Mouse (Mus musculus): ENCODE measurements at regions not wholly inside any gene's neighbourhood (a gene's known extent, or its start where the extent isn't known, plus 50 kb on each side); places are given as distances from the start of the nearest gene placed in this dataset.

GRCm38 (mm10) chr15:6180261-6180660 lies 119.3 kb upstream of the Dab2 start:
- no peak for DNase-seq (ENCODE audit: low read depth, low spot score)

DNA sequence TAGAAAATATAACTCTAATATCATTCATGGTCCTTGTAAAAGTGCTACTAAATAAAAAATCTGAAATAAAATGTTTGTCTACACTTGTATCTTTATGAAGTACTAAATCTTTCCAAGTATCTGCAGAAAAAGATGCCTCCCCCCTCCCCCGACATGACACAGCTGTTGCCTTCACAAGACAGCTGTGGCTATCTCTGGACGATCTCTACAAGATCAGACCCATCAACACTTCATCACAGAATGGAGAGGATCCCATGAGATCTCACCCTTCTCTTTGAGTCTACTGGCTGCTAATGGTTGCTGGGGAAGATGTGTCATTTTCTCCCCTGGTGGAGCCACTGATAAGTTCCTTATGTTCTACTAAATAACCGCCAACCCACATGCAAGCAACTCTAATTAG lies 116.0 kb upstream of the Dab2 start:
- no peak for DNase-seq (ENCODE audit: low read depth, low spot score)

DNA sequence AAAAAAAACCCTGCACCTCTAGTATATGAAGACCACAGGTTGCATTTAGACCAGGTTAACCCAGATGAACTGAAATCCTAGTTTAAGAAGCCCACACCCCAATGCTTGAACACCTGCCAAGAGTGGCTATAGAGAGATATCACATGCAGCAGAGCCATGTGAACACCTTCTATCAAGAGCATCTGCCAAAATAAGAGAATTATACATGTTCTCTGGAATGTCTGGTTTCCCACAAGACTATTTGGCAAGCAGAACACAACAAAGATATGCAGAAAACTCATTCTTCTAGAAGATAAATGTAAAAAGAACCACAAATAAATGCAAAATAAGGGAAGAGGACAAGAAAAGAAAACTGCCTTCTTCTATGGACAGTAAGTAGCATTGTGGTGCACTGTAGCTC lies 107.7 kb upstream of the Dab2 start:
- no peak for DNase-seq (ENCODE audit: low read depth, low spot score)

DNA sequence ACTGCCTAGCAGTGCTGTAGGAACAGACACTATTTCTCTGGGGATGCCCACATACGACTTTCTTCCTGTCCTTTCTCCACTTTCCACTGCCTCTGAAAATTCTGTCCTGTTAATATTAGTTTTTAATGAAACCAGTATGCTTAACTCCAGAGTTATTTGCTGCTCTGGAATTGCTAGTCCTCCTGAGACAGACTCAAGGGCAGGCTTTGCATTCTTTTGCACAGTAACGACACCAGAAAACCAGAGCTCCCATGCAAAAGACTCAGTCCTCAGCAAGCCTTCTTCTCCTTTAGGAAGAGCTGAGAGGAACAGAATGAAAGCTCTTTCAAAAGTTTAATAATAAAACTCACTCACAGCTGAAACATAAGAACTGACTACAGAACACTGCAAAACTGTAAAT lies 92.3 kb upstream of the Dab2 start:
- DNase-seq (ENCODE audit: low read depth, low spot score): no peak

DNA sequence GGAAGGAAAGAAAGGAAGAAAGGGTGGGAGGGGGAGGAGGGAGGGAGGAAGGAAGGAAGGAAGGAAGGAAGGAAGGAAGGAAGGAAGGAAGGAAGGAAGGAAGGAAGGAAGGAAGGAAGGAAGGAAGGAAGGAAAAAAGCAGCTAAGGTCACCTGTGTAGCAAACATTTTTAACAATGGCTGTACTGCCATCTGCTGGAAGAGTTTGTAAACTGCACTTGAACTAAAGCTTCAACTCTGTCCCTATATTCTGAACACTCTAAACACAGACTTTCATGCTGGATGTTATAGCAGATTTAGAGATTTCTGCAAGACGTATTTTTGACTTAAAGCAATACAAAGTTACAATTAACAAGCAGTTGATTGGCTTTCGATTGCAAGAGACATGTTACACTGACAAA lies 90.3 kb upstream of the Dab2 start:
- DNase-seq (ENCODE audit: low read depth, low spot score): peak; percentile 59

DNA sequence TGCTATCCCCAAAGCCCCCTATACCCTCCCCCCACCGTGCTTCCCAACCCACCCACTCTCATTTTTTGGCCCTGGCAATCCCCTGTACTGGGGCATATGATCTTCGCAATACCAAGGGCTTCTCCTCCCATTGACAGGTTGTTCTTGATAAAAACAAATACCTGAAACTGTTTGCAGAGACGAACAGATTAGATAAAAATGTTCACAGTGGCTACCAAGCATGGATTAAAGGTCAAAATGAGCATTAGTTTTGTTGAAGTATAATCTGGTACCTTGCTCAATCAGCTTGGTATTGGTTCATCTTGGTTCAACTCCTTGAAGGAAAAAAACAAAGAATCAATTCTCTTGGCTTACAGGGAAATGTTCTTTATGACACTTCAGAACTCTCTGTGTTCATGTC lies 81.5 kb upstream of the Dab2 start:
- DNase-seq (ENCODE audit: low read depth, low spot score): no peak

DNA sequence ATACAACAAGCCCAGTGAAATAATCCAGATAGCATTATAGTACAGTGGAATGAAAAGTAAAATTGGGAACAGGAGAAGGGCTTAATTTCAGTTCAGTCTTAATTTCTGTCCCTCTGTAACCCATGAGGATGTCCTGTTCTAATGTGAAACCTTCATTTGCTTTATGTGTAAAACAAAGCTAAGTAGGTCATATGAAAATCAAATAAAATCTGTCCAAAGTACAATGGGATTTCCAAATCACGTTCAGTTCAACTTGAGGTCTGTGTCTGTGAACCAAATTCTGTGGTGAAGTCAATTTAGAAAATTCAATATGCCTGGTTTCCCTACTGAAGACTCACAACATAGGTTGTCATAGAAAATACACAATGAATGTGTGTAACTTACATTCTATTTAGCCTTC lies 74.4 kb upstream of the Dab2 start:
- no peak for DNase-seq (ENCODE audit: low read depth, low spot score)

DNA sequence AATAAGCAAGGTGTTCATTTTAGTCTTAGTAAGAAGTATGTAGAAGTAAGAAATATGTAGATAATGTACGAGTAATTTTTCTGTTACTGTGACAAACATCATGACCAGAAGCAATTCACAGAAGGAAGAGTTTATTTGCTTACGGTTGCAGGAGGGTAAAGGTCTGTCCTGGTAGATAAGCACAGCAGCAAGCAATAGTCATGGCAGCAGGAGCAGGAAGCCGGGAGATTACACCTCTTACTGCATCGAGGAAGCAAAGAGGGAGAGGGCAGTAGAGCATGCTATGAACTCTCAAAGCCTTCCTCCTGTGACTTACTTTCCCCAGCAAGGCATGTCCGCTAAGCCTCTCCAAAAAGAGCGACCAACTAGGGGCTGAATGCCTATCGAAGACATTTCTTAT lies 69.0 kb upstream of the Dab2 start:
- no peak for DNase-seq (ENCODE audit: low read depth, low spot score)

- DNase-seq (ENCODE audit: low read depth, low spot score): no peak
Measured at GRCm38 (mm10) chr15:6231308-6232103, 68.1 kb upstream of the Dab2 start.

DNA sequence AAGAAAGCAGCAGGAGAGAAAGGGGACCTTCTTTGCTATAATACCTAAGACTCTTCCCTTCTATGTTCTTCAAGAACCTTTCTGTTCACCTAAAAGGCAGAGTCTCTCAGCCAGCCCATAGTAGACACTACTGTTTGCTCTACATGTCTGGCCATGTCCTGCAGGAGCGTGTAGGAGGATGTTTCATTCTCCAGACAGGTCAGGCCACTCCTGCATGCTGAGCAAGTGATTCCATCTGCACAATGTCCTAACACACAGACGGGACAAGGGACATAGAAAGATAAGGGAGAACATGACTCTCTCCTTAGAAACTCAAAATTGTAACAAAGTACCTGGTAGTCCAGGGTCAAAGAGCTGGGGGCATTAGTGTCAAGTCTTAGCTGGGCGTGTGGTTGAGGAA lies 66.0 kb upstream of the Dab2 start:
- no peak for DNase-seq (ENCODE audit: low read depth, low spot score)

GRCm38 (mm10) chr15:6236583-6236982 lies 63.0 kb upstream of the Dab2 start:
- DNase-seq (ENCODE audit: low read depth, low spot score): no peak

GRCm38 (mm10) chr15:6237726-6238125 lies 61.9 kb upstream of the Dab2 start:
- no peak for DNase-seq (ENCODE audit: low read depth, low spot score)

DNA sequence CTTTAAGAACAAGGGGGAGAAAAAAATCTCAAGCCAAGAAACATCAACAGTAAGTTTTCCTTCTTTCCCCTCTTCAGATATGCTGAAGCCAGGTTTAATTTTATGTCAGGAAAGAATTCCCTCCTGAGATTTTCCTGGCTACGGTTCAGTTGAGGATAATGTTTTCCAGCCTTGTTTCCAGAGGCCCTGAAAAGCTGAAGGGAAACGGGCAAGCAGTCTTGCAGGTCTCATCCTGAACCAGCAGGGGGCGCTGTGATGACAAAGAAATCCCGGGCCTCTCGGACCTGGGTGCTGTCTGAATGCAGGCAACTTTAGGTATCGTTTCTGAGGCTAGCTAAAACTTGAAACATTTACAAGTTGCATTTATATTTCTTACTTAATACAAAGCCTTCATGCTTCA lies 61.5 kb upstream of the Dab2 start:
- peak; percentile 87 for DNase-seq (ENCODE audit: low read depth, low spot score)

DNA sequence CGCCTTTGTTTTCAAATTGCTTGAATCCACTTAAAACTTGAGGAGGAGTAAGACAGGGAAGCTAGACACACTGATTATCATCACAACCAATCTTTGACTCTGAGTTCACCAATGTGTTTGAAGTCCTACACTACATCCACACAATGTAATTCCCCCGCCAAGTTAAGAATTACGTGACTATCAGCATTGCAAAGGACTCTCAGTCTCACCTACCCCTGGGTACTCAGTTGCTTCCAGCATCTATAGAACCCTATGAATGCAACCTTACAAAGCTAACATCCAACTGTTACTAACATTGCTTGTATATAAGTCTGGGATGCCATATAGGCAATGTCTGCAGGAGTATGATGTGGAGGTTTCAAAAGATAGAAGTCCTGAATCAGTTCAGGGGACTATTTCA lies 60.8 kb upstream of the Dab2 start:
- no peak for DNase-seq (ENCODE audit: low read depth, low spot score)

- DNase-seq (ENCODE audit: low read depth, low spot score): no peak
Measured at GRCm38 (mm10) chr15:6242132-6242531, 57.5 kb upstream of the Dab2 start.

DNA sequence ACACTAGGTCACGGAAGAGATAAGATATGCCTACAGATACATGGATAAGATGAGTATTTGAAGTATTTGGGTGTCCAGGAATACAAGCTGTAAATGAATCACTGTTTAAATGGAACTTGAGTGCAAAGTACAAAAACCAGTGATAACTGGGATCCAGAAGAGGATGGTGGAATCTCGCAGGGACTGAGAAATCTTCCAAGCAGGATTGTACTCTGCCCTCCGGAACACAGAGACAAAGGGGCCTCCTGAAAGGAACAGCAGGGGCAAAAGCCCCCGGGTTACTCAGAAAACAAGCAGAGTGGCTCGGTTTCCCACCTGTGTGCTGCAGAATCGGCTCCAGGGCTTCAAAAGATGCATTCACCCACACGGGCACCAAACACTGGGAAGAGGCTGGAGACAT lies 55.2 kb upstream of the Dab2 start:
- DNase-seq (ENCODE audit: low read depth, low spot score): no peak

GRCm38 (mm10) chr15:6245950-6246894 lies 53.4 kb upstream of the Dab2 start:
- peak; percentile 12 for DNase-seq (ENCODE audit: low read depth, low spot score)

DNA sequence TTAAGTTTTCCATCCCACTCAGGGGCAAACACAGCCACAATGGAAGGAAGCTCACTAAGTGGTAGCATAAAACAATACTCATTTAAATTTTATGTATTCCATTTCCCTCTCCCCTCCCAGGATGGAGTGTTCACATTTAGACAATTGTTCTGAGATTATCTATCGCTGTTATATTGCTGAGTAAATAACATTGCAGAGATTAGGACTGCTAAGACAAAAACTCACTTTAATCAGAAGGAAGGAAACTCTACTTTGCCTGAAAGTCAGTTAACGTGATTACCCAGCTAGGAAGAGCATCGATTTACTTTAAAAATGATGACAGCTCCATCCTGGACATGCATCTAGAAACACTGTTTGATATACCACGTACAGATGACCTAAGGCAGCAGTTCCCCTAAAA lies 51.1 kb upstream of the Dab2 start:
- DNase-seq (ENCODE audit: low read depth, low spot score): no peak
